Mouse (Mus musculus) olfactory bulb, adult 2 months (tissue): ENCODE measurements at regions not wholly inside any gene's neighbourhood (a gene's known extent, or its start where the extent isn't known, plus 50 kb on each side); places are given as distances from the start of the nearest gene placed in this dataset.
"Not testable (repeated sequence)": the region's sequence is repeated elsewhere in the genome, so short reads cannot be mapped to it uniquely, and the experiment has no call there.

ENCODE experiments used
- H3K27ac ChIP-seq: fragments of 200-500 bp; 2 replicates; pipeline ENCODE4 v1.5.1; 2012; ENCODE audit warnings: low read depth, low read length; ENCODE audit not compliant: insufficient read depth
- H3K4me1 ChIP-seq: fragments of 200-500 bp; 2 replicates; pipeline ENCODE4 v1.6.1; 2012; ENCODE audit warnings: low read length; ENCODE audit not compliant: control insufficient read depth, insufficient read depth
- H3K4me3 ChIP-seq: fragments of 200-500 bp; 2 replicates; pipeline ENCODE4 v1.5.1; 2012; ENCODE audit warnings: mild to moderate bottlenecking, low read depth, low read length, moderate library complexity; ENCODE audit not compliant: insufficient read depth
- CTCF ChIP-seq: fragments of 200-500 bp; IDR thresholded peaks from 2 replicates; pipeline ENCODE4 v1.5.1; 2012; ENCODE audit warnings: low read depth, mild to moderate bottlenecking, low read length, moderate library complexity; ENCODE audit not compliant: insufficient read depth
- POLR2A ChIP-seq: fragments of 200-500 bp; IDR thresholded peaks from 2 replicates; pipeline ENCODE4 v1.6.1; 2012; ENCODE audit warnings: mild to moderate bottlenecking, low read depth, low read length, moderate library complexity; ENCODE audit not compliant: insufficient read depth
- WGBS: fragments of 180-500 bp; shearing (Covaris S2); methylation state at CpG from one replicate; pipeline ENCODE4 v1.1.7; 2018; 5-methylcytosine and 5-hydroxymethylcytosine counted together

GRCm38 (mm10) chr15:8839462-8839861 lies 128.3 kb upstream of the Ranbp3l start:
- no peak overlapping the region for H3K4me3 ChIP-seq
- no peak for TF ChIP-seq CTCF
- no peak for TF ChIP-seq POLR2A
- WGBS = 89% methylated on average over 1 of the region's 1 CpGs
- H3K4me1 ChIP-seq = no peaks in the 10 kb centered on the region
- H3K27ac ChIP-seq = no peak overlapping the region

DNA sequence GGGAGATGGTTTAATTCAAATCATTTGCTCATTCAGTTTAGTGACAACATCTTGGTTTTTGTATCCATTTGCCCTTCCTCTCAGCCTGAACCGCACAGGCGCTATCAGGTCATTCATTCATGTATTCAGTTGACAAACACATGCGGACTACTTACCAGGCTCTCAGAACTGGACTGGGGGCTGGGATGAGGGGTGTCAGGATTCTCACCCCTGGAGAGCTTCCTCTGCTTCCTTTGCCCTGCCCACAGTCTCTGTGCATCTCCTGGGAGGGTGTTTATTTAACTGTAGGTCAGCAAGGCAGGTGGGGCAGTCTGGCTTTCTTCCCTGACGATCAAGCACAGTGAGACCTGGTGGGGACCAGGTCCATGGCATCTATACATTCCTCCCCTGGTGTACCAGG lies 123.6 kb upstream of the Slc1a3 start:
- H3K4me1 ChIP-seq = no peaks in the 10 kb centered on the region; the same call in 1 of the 2 replicates
- H3K27ac ChIP-seq = no peak overlapping the region
- no peak overlapping the region for H3K4me3 ChIP-seq
- WGBS = 83% methylated on average over 4 of the region's 4 CpGs
- no peak for TF ChIP-seq CTCF
- TF ChIP-seq POLR2A = no peak

- Histone ChIP-seq H3K4me1 (no peaks in the 10 kb centered on the region; the same call in 1 of the 2 replicates), H3K4me3 (no peak overlapping the region), H3K27ac (no peak overlapping the region)
- WGBS = 54% methylated on average over 1 of the region's 1 CpGs
- TF ChIP-seq CTCF (no peak), POLR2A (no peak)
Measured at GRCm38 (mm10) chr15:8832970-8833369, 122.4 kb upstream of the Slc1a3 start.

DNA sequence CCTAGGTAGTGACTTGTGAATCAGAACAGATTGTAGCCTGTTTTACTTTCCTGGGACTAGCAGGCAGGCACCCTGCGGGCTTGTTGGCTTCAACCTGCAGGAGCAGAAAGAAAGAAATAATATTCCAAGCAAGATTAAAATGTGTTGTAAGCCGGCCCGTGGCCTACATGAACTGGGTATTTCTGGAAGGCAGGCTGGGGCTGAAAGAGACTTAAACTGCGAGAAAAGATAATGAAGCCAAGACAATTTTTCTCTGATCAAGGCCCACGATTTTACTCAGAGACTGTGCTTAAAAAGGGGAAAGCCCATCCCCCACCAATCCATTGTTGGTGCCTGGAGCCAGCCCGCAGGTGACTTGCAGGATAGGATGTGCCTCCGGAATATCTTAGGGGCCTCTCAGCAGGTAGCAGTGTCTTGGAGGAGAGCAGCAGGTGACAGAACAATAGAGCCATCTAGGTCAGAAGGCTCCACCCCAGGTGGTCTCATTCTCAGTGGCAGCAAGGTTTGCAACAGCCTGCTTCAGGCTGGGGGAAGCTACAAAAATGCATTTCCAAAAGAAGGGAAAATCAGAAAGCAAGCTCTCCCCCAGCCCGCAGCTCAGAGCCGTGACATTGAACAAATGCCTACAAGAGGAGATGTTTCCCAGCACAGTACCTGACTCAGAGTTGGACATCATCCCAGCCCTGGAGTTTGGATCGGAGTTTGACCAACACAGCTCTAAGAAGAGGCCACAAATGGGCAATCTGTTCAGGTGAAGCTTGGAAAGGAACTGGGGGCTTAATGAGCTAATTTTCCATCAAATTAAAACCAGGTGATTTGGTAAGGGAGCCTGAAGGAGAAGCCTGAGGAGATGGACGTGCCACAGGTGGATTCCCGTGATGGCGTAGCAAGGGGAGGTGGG lies 121.4 kb upstream of the Slc1a3 start:
- Histone ChIP-seq H3K27ac (no peak overlapping the region), H3K4me3 (no peak overlapping the region), H3K4me1 (no peaks in the 10 kb centered on the region; the same call in 1 of the 2 replicates)
- WGBS = 52% methylated on average over 13 of the region's 13 CpGs
- no peak for TF ChIP-seq POLR2A
- no peak for TF ChIP-seq CTCF

DNA sequence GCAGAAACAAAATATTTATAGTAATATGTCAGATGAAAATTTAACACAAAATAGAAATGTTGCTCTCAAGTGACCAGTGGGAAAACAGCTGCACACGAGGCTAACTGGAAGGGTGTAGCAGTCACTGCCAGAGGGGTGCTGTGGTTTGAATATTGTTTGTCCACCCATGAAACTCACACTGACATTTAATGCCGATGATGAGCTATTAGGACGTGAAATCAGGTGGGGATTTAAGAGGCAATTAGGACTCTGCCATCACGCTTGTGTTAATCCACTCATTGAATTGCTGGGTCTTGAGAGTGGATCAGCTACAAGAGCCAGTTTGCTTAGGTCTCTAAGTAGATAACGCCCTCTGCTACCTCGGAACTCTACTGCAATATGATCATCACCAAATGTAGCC lies 114.3 kb upstream of the Slc1a3 start:
- no peaks in the 10 kb centered on the region for H3K4me1 ChIP-seq

GRCm38 (mm10) chr15:8822795-8823194 lies 112.2 kb upstream of the Slc1a3 start:
- H3K4me3 ChIP-seq, H3K4me1 ChIP-seq, H3K27ac ChIP-seq: not testable (repeated sequence)
- 95% methylated on average over 3 of the region's 8 CpGs for WGBS

More for the DNA sequence above, 114.3 kb upstream of the Slc1a3 start:
- Histone ChIP-seq H3K27ac (no peak overlapping the region), H3K4me3 (no peak overlapping the region)
- WGBS = 70% methylated on average over 6 of the region's 6 CpGs
- TF ChIP-seq CTCF (no peak), POLR2A (no peak)

- Histone ChIP-seq H3K4me3 (no peak overlapping the region), H3K4me1 (no peaks in the 10 kb centered on the region), H3K27ac (no peak overlapping the region)
- 76% methylated on average over 8 of the region's 8 CpGs for WGBS
- no peak for TF ChIP-seq CTCF
- no peak for TF ChIP-seq POLR2A
Measured at GRCm38 (mm10) chr15:8817542-8817941, 107.0 kb upstream of the Slc1a3 start.

DNA sequence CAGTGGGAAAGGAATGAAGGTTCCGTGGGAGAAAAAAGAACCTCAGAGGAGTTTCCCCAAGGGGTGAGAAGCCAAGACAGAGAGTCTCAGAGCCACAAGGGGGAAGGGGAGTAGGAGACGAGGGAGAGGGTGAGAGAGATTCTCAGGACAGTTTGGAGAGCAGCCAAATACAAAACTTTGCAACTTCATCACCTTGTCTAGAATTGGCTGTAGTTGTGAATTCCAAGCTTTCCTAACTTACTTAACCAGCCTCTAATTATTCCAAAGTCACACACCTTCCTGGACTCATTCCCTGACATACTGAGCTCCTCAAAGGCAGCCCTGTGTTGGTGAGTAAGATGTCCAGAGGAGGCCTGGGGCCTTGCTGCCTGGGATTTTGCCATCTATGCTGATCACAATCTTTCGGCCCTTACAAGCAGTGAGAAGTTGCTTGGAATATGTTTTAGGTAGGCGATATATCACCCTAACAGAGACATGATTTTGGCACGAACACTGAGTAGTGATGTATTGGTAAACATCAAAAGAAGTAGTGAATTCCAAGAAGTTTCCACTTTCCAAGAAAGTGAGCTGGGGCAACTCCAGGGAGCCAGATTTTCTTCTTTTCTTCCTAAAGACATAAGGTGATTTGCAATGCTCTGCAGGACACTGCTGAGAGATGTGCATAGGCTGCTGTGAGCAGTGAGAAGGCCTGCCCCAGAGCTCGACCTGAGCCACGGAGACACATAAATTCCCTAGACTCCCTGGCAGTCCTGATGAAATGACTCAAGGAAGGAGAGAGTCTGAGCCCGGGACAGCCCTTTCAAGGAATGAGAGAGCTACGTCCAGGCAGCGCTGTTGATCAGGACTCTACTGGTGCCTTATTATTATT lies 106.2 kb upstream of the Slc1a3 start:
- Histone ChIP-seq H3K27ac (no peak overlapping the region), H3K4me3 (no peak overlapping the region), H3K4me1 (no peaks in the 10 kb centered on the region)
- WGBS = 66% methylated on average over 10 of the region's 10 CpGs
- TF ChIP-seq CTCF (no peak), POLR2A (no peak)

DNA sequence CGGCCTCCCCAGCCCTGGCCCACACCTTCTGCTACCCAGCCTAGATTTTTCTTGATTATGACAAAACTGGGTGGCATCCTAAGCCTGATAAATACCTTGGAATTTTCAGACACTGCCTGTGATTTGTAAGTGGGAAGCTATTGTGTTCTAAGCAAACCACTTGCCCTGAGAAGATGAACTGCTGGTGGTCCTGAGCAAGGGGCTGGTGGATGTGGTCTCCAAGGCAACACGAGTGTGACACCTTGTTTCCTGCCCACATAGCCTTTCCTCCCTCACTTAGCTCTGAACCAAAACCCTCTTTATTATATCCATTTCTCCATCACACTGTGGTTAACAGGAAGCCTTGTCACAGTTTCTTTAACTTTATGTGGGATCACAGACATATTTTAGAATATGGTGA lies 105.4 kb upstream of the Slc1a3 start:
- TF ChIP-seq POLR2A (no peak), CTCF (no peak)
- H3K27ac ChIP-seq = peak overlapping the region; percentile 16; the same call in 1 of the 2 replicates
- 42% methylated on average over 2 of the region's 2 CpGs for WGBS

More for the DNA sequence above, 105.4 kb upstream of the Slc1a3 start:
- no peaks in the 10 kb centered on the region for H3K4me1 ChIP-seq
- H3K4me3 ChIP-seq = no peak overlapping the region
